Comparison of ENCODE assay signal across 9 mouse cellular contexts in the genomic region with DNA sequence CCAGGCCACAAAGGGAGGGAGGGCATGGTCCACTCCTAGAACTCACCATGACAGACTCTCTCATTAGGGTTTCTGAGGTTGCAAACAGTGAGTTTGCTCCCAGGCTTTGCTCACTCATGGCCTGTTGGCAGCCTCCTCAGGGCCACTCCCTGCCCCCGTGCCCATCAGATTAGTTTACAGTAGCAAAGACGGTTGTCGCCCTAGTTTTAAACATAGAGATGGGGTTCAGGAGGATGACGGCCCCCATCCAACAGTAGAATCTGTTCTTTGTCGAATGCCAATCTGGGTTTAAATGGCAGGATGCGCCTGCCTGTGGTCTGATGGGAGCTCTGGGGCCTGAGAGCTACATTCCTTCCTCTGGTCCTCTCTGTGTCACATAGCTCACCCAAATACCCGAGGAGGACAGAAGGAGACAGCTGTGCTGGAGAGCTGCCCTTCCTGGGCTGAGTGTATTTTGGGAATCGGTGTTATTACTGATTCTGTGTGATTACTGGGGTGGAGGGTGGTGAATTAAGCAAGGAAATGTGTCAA. TPM values are rescaled to one million over a fixed set of nuclear protein-coding genes. Genes with fewer than 3 reads are reported as not detected.
DNase-seq lines count a peak whose midpoint lies in the region; ATAC-seq lines count a peak whose summit lies in the region.
"Had no signal": no experiment of that assay in that cellular context is flagged by ENCODE, and none has a peak within 500 bp of the region (broad histone marks: within the 10 kb centered on the region; RNA-seq: fewer than 3 reads in every experiment).

No protein-coding gene starts in this region.

- H3K9me3 ChIP-seq in forebrain, embryonic 15.5 days = no peaks in the 10 kb centered on the region
- H3K9me3 ChIP-seq in hindbrain, embryonic 14.5 days (ENCODE audit: control insufficient read depth, low read length) = no peaks in the 10 kb centered on the region
- no peaks in the 10 kb centered on the region for H3K9me3 ChIP-seq in neural tube, embryonic 14.5 days (ENCODE audit: control insufficient read depth, low read length)

- H3K27me3 ChIP-seq in forebrain, embryonic 15.5 days = no peaks in the 10 kb centered on the region
- no peaks in the 10 kb centered on the region for H3K27me3 ChIP-seq in hindbrain, embryonic 14.5 days (ENCODE audit: control insufficient read depth, insufficient read depth, low read length)
- no peaks in the 10 kb centered on the region for H3K27me3 ChIP-seq in neural tube, embryonic 14.5 days (ENCODE audit: control insufficient read depth, insufficient read depth, low read length)

- ATAC-seq in forebrain, embryonic 15.5 days (replicated peaks) = no peak
- no peak for ATAC-seq in hindbrain, embryonic 14.5 days (ENCODE audit: low FRiP score)
- ATAC-seq in neural tube, embryonic 14.5 days (ENCODE audit: low read depth) = no peak

- H3K4me1 ChIP-seq in forebrain, embryonic 15.5 days = peaks cover 37% of the 10 kb centered on the region
- H3K4me1 ChIP-seq in hindbrain, embryonic 14.5 days (replicated peaks; ENCODE audit: control insufficient read depth, insufficient read depth, low read length) = peaks cover 26% of the 10 kb centered on the region
- peaks cover 23% of the 10 kb centered on the region for H3K4me1 ChIP-seq in neural tube, embryonic 14.5 days (ENCODE audit: control insufficient read depth, insufficient read depth, low read length)

- peak overlapping the region; percentile 29; the same call in 1 of the 2 replicates for H3K9ac ChIP-seq in forebrain, embryonic 15.5 days (replicated peaks)
- H3K9ac ChIP-seq in hindbrain, embryonic 14.5 days = peak overlapping the region; percentile 49
- H3K9ac ChIP-seq in neural tube, embryonic 14.5 days (replicated peaks; ENCODE audit: low read depth, low read length) = peak overlapping the region; percentile 5; the same call in 1 of the 2 replicates

- peak; percentile 35 for DNase-seq in kidney, postnatal 10 days
- no peak for DNase-seq in kidney, postnatal 4 days
- no peak for DNase-seq in hindbrain, embryonic 14.5 days (ENCODE audit: low spot score)
- no peak for DNase-seq in cerebellum, adult 11 months
- DNase-seq in embryo, embryonic 11 days = no peak
- DNase-seq in spleen, postnatal 4 days (ENCODE audit: low spot score in 2 of 2) = no peak
- DNase-seq: liver had no signal

- no peaks in the 10 kb centered on the region for H3K36me3 ChIP-seq in forebrain, embryonic 15.5 days
- no peaks in the 10 kb centered on the region for H3K36me3 ChIP-seq in hindbrain, embryonic 14.5 days (replicated peaks; ENCODE audit: control insufficient read depth, insufficient read depth)
- no peaks in the 10 kb centered on the region for H3K36me3 ChIP-seq in neural tube, embryonic 14.5 days (ENCODE audit: control insufficient read depth, insufficient read depth, low read length)

- H3K4me2 ChIP-seq in forebrain, embryonic 15.5 days (replicated peaks) = peak overlapping the region; percentile 73
- H3K4me2 ChIP-seq in hindbrain, embryonic 14.5 days (replicated peaks) = peak overlapping the region; percentile 93
- peak overlapping the region; percentile 87 for H3K4me2 ChIP-seq in neural tube, embryonic 14.5 days (ENCODE audit: low read depth, low read length)

- 72% methylated on average over 8 of the region's 8 CpGs for WGBS in forebrain, embryonic 15.5 days
- WGBS in hindbrain, embryonic 14.5 days = 74% methylated on average over 8 of the region's 8 CpGs
- 69% methylated on average over 8 of the region's 8 CpGs for WGBS in neural tube, embryonic 14.5 days

- H3K27ac ChIP-seq in forebrain, embryonic 15.5 days (replicated peaks) = no peak overlapping the region
- H3K27ac ChIP-seq in hindbrain, embryonic 14.5 days = no peak overlapping the region
- H3K27ac ChIP-seq in neural tube, embryonic 14.5 days (ENCODE audit: low read depth, low read length) = no peak overlapping the region

- peak overlapping the region; percentile 69 for H3K4me3 ChIP-seq in forebrain, embryonic 15.5 days
- H3K4me3 ChIP-seq in hindbrain, embryonic 14.5 days (replicated peaks; ENCODE audit: low read length) = peak overlapping the region; percentile 92
- peak overlapping the region; percentile 9; the same call in 1 of the 2 replicates for H3K4me3 ChIP-seq in neural tube, embryonic 14.5 days (ENCODE audit: low read depth, low read length)

RNA-seq across cellular contexts. Expression of a gene that starts 1.9 kb away (rescaled TPM):
- polyA plus RNA-seq in forebrain, embryonic 15.5 days (2015; fragmentation: Nextera tagmentation; extraction: Ambion mirVana) = 101 and 110 TPM in 2 replicates
- polyA plus RNA-seq in hindbrain, embryonic 14.5 days (2014; fragmentation: Nextera tagmentation; extraction: Ambion mirVana) = 124 and 139 TPM in 2 replicates
- 129 and 140 TPM in 2 replicates for polyA plus RNA-seq in neural tube, embryonic 14.5 days (2014; fragmentation: Nextera tagmentation; extraction: Ambion mirVana)

RNA-seq across cellular contexts. Expression of a gene that starts 51.5 kb away (rescaled TPM):
- polyA plus RNA-seq in forebrain, embryonic 15.5 days (2015; fragmentation: Nextera tagmentation; extraction: Ambion mirVana) = 48.1 and 50.9 TPM in 2 replicates
- polyA plus RNA-seq in hindbrain, embryonic 14.5 days (2014; fragmentation: Nextera tagmentation; extraction: Ambion mirVana) = 49.6 and 50.1 TPM in 2 replicates
- 48.6 and 53.7 TPM in 2 replicates for polyA plus RNA-seq in neural tube, embryonic 14.5 days (2014; fragmentation: Nextera tagmentation; extraction: Ambion mirVana)

Comparison
In these comparisons a context has a peak if more than half of its experiments do, and no peak if none do; other contexts are left out.
1. H3K4me3 ChIP-seq: peak in every context shown above with its lines; median percentile 92 in hindbrain, embryonic 14.5 days; 69 in forebrain, embryonic 15.5 days; 9 in neural tube, embryonic 14.5 days.